Mouse (Mus musculus) cerebellum, adult 8-10 months (tissue): Measurements from ENCODE around the gene Ssh3.
A peak's percentile ranks its signal among the peaks of the same experiment; 100 is the strongest.

Experiments used
- DNase-seq: peaks from one replicate; pipeline ENCODE4 v3.0.0; 2022

Ssh3 gene

GRCm38 (mm10) chr19:4268566-4269361, at the start of gene Ssh3:
Ssh3 (minus strand) TSS chr19:4269180.
- peak; percentile 80 for DNase-seq

- DNase-seq, result no peak
Observed at GRCm38 (mm10) chr19:4317181-4317580, 48.2 kb upstream of the Ssh3 start.

GRCm38 (mm10) chr19:4315223-4315944, 46.4 kb upstream of the Ssh3 start:
- peak; percentile 87 for DNase-seq

GRCm38 (mm10) chr19:4309776-4310185, 40.8 kb upstream of the Ssh3 start:
- DNase-seq, result peak; percentile 62

GRCm38 (mm10) chr19:4309302-4309701, 40.3 kb upstream of the Ssh3 start:
- no peak for DNase-seq

GRCm38 (mm10) chr19:4306190-4306577, 37.2 kb upstream of the Ssh3 start, which contains the start of gene Grk2:
Grk2 (minus strand) TSS chr19:4306222.
- peak; percentile 86 for DNase-seq

GRCm38 (mm10) chr19:4305491-4306189, 36.7 kb upstream of the Ssh3 start:
- peak; percentile 61 for DNase-seq

GRCm38 (mm10) chr19:4304871-4305321, 35.9 kb upstream of the Ssh3 start:
- no peak for DNase-seq

GRCm38 (mm10) chr19:4304251-4304821, 35.4 kb upstream of the Ssh3 start:
- peak; percentile 55 for DNase-seq

GRCm38 (mm10) chr19:4303640-4303995, 34.6 kb upstream of the Ssh3 start:
- DNase-seq, result no peak

- DNase-seq, result peak; percentile 92
Observed at GRCm38 (mm10) chr19:4302936-4303639, 34.1 kb upstream of the Ssh3 start.

GRCm38 (mm10) chr19:4301735-4302651, 33.0 kb upstream of the Ssh3 start:
- no peak for DNase-seq

GRCm38 (mm10) chr19:4300852-4301734, 32.1 kb upstream of the Ssh3 start:
- DNase-seq, result no peak

- no peak for DNase-seq
Observed at GRCm38 (mm10) chr19:4300271-4300704, 31.3 kb upstream of the Ssh3 start.

GRCm38 (mm10) chr19:4299574-4300270, 30.7 kb upstream of the Ssh3 start:
- no peak for DNase-seq

GRCm38 (mm10) chr19:4299126-4299525, 30.1 kb upstream of the Ssh3 start:
- DNase-seq, result no peak

GRCm38 (mm10) chr19:4298322-4299121, 29.5 kb upstream of the Ssh3 start:
- DNase-seq, result no peak

GRCm38 (mm10) chr19:4297851-4298250, 28.9 kb upstream of the Ssh3 start:
- DNase-seq, result no peak

GRCm38 (mm10) chr19:4296611-4297010, 27.6 kb upstream of the Ssh3 start:
- no peak for DNase-seq
